Mouse (Mus musculus) spleen, embryonic (tissue): ENCODE data around the gene Ifi211.
"Not testable (repeated sequence)": the region's sequence is repeated elsewhere in the genome, so short reads cannot be mapped to it uniquely, and the experiment has no call there.

ENCODE experiments used
- CTCF ChIA-PET: fragments of 350-600 bp; sonication (Branson Sonifier 250); formaldehyde crosslinking; loops from one replicate; lab custom pipeline; 2022; lab: Charles Lee

Gene Ifi211

DNA sequence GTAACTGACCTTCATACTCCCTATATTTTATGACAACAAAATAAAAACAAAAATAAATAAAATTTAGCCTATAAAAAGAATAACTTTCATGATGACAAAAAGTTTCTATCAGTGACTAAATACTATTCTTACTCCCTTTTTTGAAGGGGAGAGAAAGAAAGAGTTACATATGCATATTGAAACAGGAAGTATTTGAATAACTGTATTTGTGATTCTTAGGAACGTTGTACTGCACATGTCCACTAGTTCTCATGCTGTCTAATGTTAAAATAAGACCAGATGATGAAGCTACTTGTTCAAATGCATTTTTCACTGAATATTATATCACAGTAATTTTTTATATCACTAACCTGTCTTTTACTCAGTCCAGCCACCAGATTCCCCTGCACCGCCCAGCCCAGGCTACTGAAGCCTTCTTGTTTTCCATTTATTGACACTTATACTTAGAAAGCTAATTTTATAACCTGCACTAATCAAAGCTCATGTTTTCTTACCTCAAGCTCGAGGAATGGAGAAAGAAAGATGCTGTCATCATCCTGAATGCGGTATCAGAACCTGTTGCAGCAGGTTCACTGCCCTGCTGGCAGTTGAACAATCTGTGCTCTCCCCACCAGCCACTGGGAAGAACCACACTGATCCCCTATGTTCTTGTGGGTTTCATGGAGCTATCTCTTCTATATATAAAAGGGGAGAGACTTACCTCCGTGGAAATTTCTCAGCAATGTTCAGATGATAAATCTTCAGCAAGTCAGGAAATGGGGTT, 33.4 kb downstream of the Ifi211 start:
- CTCF ChIA-PET = interaction anchor here (0.6 kb wide), 1 partner anchor 127 kb away, joined by 3 read pairs; no protein-coding TSS in a partner anchor

DNA sequence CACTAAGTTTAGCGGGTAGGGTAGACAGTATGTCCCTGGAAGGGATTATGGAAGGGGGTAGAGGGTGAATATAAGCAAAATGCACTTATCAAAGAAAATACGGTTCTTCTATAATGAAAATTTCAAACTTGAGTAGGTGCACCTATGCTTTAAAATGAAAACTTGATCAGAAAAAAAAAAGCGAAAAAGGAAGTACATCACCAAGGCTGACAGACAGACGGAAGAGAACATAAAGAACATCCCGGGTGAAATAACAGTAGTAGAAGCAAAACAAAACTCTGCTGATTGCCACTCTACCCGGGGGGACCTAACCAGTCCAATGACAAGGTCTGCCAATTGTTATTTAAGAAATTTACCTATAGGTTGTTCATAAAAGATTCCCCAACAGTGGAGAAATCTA, 34.6 kb downstream of the Ifi211 start:
- CTCF ChIA-PET = not testable (repeated sequence)

DNA sequence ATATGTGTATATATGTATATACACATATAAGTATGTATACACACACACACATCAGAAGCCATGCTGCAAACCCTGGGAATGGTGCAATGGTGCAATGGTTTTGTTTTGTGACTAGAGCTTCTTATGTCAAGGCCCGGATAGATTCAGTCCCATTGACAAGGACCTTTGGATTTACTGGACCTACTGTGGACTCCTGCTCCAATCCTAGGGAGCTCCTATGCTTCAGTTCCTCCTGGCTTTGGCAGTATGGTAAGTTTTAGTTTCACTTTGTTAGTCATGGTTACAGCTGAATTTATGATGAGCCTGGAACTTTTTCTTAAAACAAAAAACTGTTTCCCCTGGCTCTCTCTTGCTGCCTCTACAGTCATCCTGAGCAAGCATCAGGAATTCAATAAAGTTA, 35.7 kb downstream of the Ifi211 start:
- CTCF ChIA-PET = not testable (repeated sequence)

DNA sequence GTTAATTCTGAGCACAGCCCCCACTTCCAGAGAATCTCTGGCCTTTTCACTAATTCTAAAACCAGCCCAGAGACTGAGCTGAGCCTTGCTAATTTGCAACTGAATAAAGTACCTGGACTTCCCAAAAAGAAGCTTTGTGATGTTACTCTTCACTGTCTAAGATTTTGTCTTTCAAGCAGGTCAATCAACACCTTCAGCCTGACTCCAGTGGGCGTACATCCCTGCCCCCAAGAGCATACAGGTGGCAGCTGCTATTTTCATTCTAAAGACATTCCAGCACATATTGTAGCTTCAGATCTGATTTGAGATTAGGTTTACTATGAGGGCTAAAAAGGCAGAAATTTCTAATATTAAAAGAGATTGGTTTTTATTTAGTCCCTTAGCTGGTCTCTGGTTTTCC, 44.3 kb downstream of the Ifi211 start:
- CTCF ChIA-PET = interaction anchor here (0.6 kb wide), 1 partner anchor 189 kb away, joined by 3 read pairs; no protein-coding TSS in a partner anchor

DNA sequence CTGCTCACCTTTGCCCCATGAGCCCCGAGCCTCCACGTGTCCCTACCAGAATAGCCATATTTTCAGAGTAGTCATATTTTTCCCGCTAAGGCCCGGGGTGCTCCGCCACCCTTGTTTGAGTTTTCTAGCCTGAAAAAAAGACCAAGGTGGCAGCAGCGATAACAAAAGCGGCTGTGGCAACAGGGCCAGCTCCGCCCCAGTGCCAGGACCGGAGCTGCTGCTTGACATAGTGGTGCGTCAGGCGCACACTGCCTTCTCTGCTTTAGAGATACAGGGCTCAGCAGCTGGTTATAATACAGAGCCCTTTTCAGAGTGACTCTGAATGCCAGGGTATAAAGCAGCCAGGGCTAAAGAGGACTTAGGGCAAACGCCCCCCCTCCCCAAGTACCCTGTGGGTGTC, 46.3 kb downstream of the Ifi211 start:
- CTCF ChIA-PET = no interaction called here

DNA sequence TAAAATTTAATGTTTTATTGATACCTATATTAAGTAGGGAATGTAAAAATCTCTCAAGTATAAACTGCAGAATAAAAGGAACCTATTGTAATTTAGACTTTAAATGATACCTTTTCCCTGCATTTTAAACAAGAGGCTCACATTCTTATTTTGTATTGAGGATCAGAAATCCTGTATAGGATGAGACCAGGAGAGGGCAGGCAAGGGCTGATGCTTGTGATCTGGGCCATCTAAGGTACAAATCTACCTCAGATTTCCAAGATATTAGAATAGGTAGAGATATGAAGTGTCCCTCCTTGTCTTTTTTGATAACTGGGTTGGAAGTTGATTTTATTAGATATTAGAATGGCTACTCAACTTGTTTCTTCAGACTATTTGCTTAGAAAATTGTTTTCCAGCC, 59.1 kb downstream of the Ifi211 start:
- CTCF ChIA-PET = not testable (repeated sequence)

DNA sequence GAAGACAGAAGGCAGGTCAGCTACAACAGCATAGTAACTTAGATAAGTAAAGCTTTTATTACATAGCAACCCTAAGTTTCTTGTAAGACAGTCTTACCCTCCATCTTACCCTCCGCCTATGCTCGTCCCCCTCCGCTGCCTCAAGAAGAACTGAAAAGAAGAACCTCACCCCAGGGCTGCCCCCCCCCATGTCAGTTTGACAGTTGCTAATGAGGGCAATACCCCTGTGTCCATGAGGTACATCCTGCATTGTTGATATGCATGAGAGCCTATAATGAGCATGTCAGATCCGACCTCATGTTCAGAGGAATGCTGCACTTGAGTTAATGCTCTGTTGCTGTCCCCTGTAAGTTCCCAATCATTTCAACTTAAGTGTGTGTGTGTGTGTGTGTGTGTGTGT, 60.0 kb downstream of the Ifi211 start:
- CTCF ChIA-PET = not testable (repeated sequence)
